Mouse (Mus musculus) small intestine, adult 2 months (tissue): ENCODE results near the gene Susd6.

Experiments used
- CTCF ChIP-seq: fragments of 200-500 bp; IDR thresholded peaks from 2 replicates; pipeline ENCODE4 v1.5.1; 2012; ENCODE audit warnings: low read depth, mild to moderate bottlenecking, control low read depth, inconsistent platforms, low read length, moderate library complexity, mixed read lengths; ENCODE audit not compliant: insufficient replicate concordance, insufficient read length; ENCODE audit errors: extremely low read depth
- POLR2A ChIP-seq: fragments of 200-500 bp; IDR thresholded peaks from 2 replicates; pipeline ENCODE4 v1.6.1; 2012; ENCODE audit warnings: low read depth, mild to moderate bottlenecking, control low read depth, inconsistent platforms, low read length, moderate library complexity

DNA sequence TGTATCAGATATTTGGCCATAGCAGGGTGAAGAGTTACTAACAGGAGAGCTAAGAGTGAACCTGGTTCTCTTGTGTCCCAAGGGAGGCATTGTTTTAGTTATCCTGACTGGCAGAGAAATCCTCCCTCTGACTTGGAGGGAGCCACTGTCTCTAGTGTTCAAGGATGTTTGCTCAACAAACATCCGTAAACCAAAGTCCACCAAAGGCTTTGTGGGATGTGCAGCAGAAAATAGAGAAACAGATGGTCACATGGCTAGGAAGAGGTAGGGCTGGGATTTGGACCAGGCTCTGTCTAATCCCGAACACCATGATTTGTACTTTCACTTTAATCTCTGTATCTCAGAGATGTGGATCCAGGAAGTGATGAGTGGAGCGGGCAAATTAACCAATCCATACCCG lies 26.2 kb upstream of the Susd6 start:
- TF ChIP-seq CTCF: no peak
- no peak for TF ChIP-seq POLR2A
